Mouse (Mus musculus): Measurements from ENCODE around the gene Gm3415. TPM values are rescaled to one million over a fixed set of nuclear protein-coding genes. Genes with fewer than 3 reads are reported as not detected.

Gene Gm3415
- polyA plus RNA-seq, 1 experiment: not detected

GRCm38 (mm10) chr5:146576668-146577067 lies 20.7 kb downstream of the Gm3415 start:
- H3K27me3 ChIP-seq (ENCODE audit: control insufficient read depth, insufficient read depth, insufficient read length): no peaks in the 10 kb centered on the region
- TF ChIP-seq MAX (IDR thresholded peaks at IDR 0.05) (no peak), MYOD1 (IDR thresholded peaks at IDR 0.05; ENCODE audit: control insufficient read depth, insufficient read length, low read depth) (no peak), FOSL1 (IDR thresholded peaks at IDR 0.05; ENCODE audit: insufficient read depth, low read length, poor library complexity, severe bottlenecking) (no peak), USF1 (IDR thresholded peaks at IDR 0.05; ENCODE audit: low read depth) (no peak), CTCF (IDR thresholded peaks at IDR 0.05; ENCODE audit: control insufficient read depth, insufficient read depth, insufficient read length) (no peak), CEBPB (IDR thresholded peaks at IDR 0.05; ENCODE audit: low read depth) (no peak), MYOG (IDR thresholded peaks at IDR 0.05; ENCODE audit: control insufficient read depth, extremely low read depth, insufficient read length) (no peak)
- H3K79me2 ChIP-seq (ENCODE audit: control insufficient read depth, insufficient read depth): no peaks in the 10 kb centered on the region
- no peaks in the 10 kb centered on the region for H3K79me3 ChIP-seq (ENCODE audit: low read depth)
- no peak overlapping the region for H3ac ChIP-seq (ENCODE audit: control insufficient read depth, insufficient read length, low read depth)
- no peak overlapping the region for H3K4me3 ChIP-seq (ENCODE audit: insufficient read depth, poor library complexity, severe bottlenecking)
- no peaks in the 10 kb centered on the region for H3K36me3 ChIP-seq (ENCODE audit: control insufficient read depth, insufficient read depth)

- TF ChIP-seq USF1 (IDR thresholded peaks at IDR 0.05; ENCODE audit: low read depth): no peak
- TF ChIP-seq CTCF (IDR thresholded peaks at IDR 0.05; ENCODE audit: control insufficient read depth, insufficient read depth, insufficient read length): no peak
- no peak for TF ChIP-seq MYOG (IDR thresholded peaks at IDR 0.05; ENCODE audit: control insufficient read depth, extremely low read depth, insufficient read length)
- TF ChIP-seq CEBPB (IDR thresholded peaks at IDR 0.05; ENCODE audit: low read depth): no peak
- no peak for TF ChIP-seq MAX (IDR thresholded peaks at IDR 0.05)
- no peak for TF ChIP-seq MYOD1 (IDR thresholded peaks at IDR 0.05; ENCODE audit: control insufficient read depth, insufficient read length, low read depth)
- no peak for TF ChIP-seq FOSL1 (IDR thresholded peaks at IDR 0.05; ENCODE audit: insufficient read depth, low read length, poor library complexity, severe bottlenecking)
- Histone ChIP-seq H3K79me2 (ENCODE audit: control insufficient read depth, insufficient read depth) (no peaks in the 10 kb centered on the region), H3ac (ENCODE audit: control insufficient read depth, insufficient read length, low read depth) (no peak overlapping the region), H3K4me3 (ENCODE audit: insufficient read depth, poor library complexity, severe bottlenecking) (no peak overlapping the region), H3K36me3 (ENCODE audit: control insufficient read depth, insufficient read depth) (no peaks in the 10 kb centered on the region), H3K79me3 (ENCODE audit: low read depth) (no peaks in the 10 kb centered on the region), H3K27me3 (ENCODE audit: control insufficient read depth, insufficient read depth, insufficient read length) (peaks cover 33% of the 10 kb centered on the region)
Measured at GRCm38 (mm10) chr5:146584156-146584477, 28.2 kb downstream of the Gm3415 start.

GRCm38 (mm10) chr5:146584478-146585306 lies 28.8 kb downstream of the Gm3415 start, which contains the start of gene Gpr12:
Gene Gpr12 (minus strand): TSS chr5:146585239.
- no peak for TF ChIP-seq CEBPB (IDR thresholded peaks at IDR 0.05; ENCODE audit: low read depth)
- TF ChIP-seq USF1 (IDR thresholded peaks at IDR 0.05; ENCODE audit: low read depth): no peak
- no peak for TF ChIP-seq MAX (IDR thresholded peaks at IDR 0.05)
- no peak for TF ChIP-seq MYOD1 (IDR thresholded peaks at IDR 0.05; ENCODE audit: control insufficient read depth, insufficient read length, low read depth)
- no peak for TF ChIP-seq FOSL1 (IDR thresholded peaks at IDR 0.05; ENCODE audit: insufficient read depth, low read length, poor library complexity, severe bottlenecking)
- no peak for TF ChIP-seq CTCF (IDR thresholded peaks at IDR 0.05; ENCODE audit: control insufficient read depth, insufficient read depth, insufficient read length)
- TF ChIP-seq MYOG (IDR thresholded peaks at IDR 0.05; ENCODE audit: control insufficient read depth, extremely low read depth, insufficient read length): no peak
- Histone ChIP-seq H3K4me3 (ENCODE audit: insufficient read depth, poor library complexity, severe bottlenecking) (no peak within 1 kb of the TSS), H3K79me3 (ENCODE audit: low read depth) (no peaks in the 10 kb centered on the region), H3K36me3 (ENCODE audit: control insufficient read depth, insufficient read depth) (no peaks in the 10 kb centered on the region), H3K27me3 (ENCODE audit: control insufficient read depth, insufficient read depth, insufficient read length) (peaks cover 33% of the 10 kb centered on the region), H3K79me2 (ENCODE audit: control insufficient read depth, insufficient read depth) (no peaks in the 10 kb centered on the region), H3ac (ENCODE audit: control insufficient read depth, insufficient read length, low read depth) (no peak within 1 kb of the TSS)

GRCm38 (mm10) chr5:146585307-146585651 lies 29.3 kb downstream of the Gm3415 start:
- Histone ChIP-seq H3K27me3 (ENCODE audit: control insufficient read depth, insufficient read depth, insufficient read length) (peaks cover 33% of the 10 kb centered on the region), H3K79me3 (ENCODE audit: low read depth) (no peaks in the 10 kb centered on the region), H3K36me3 (ENCODE audit: control insufficient read depth, insufficient read depth) (no peaks in the 10 kb centered on the region), H3K79me2 (ENCODE audit: control insufficient read depth, insufficient read depth) (no peaks in the 10 kb centered on the region), H3ac (ENCODE audit: control insufficient read depth, insufficient read length, low read depth) (no peak overlapping the region), H3K4me3 (ENCODE audit: insufficient read depth, poor library complexity, severe bottlenecking) (no peak overlapping the region)
- no peak for TF ChIP-seq CTCF (IDR thresholded peaks at IDR 0.05; ENCODE audit: control insufficient read depth, insufficient read depth, insufficient read length)
- no peak for TF ChIP-seq MYOD1 (IDR thresholded peaks at IDR 0.05; ENCODE audit: control insufficient read depth, insufficient read length, low read depth)
- TF ChIP-seq FOSL1 (IDR thresholded peaks at IDR 0.05; ENCODE audit: insufficient read depth, low read length, poor library complexity, severe bottlenecking): no peak
- no peak for TF ChIP-seq CEBPB (IDR thresholded peaks at IDR 0.05; ENCODE audit: low read depth)
- TF ChIP-seq USF1 (IDR thresholded peaks at IDR 0.05; ENCODE audit: low read depth): no peak
- TF ChIP-seq MYOG (IDR thresholded peaks at IDR 0.05; ENCODE audit: control insufficient read depth, extremely low read depth, insufficient read length): no peak
- no peak for TF ChIP-seq MAX (IDR thresholded peaks at IDR 0.05)

GRCm38 (mm10) chr5:146586357-146587070 lies 30.6 kb downstream of the Gm3415 start:
- TF ChIP-seq FOSL1 (IDR thresholded peaks at IDR 0.05; ENCODE audit: insufficient read depth, low read length, poor library complexity, severe bottlenecking): no peak
- TF ChIP-seq MYOD1 (IDR thresholded peaks at IDR 0.05; ENCODE audit: control insufficient read depth, insufficient read length, low read depth): no peak
- no peak for TF ChIP-seq CEBPB (IDR thresholded peaks at IDR 0.05; ENCODE audit: low read depth)
- no peak for TF ChIP-seq MYOG (IDR thresholded peaks at IDR 0.05; ENCODE audit: control insufficient read depth, extremely low read depth, insufficient read length)
- TF ChIP-seq CTCF (IDR thresholded peaks at IDR 0.05; ENCODE audit: control insufficient read depth, insufficient read depth, insufficient read length): no peak
- TF ChIP-seq MAX (IDR thresholded peaks at IDR 0.05): no peak
- TF ChIP-seq USF1 (IDR thresholded peaks at IDR 0.05; ENCODE audit: low read depth): no peak
- no peaks in the 10 kb centered on the region for H3K36me3 ChIP-seq (ENCODE audit: control insufficient read depth, insufficient read depth)
- no peak overlapping the region for H3ac ChIP-seq (ENCODE audit: control insufficient read depth, insufficient read length, low read depth)
- peaks cover 33% of the 10 kb centered on the region for H3K27me3 ChIP-seq (ENCODE audit: control insufficient read depth, insufficient read depth, insufficient read length)
- H3K79me3 ChIP-seq (ENCODE audit: low read depth): no peaks in the 10 kb centered on the region
- H3K4me3 ChIP-seq (ENCODE audit: insufficient read depth, poor library complexity, severe bottlenecking): no peak overlapping the region
- no peaks in the 10 kb centered on the region for H3K79me2 ChIP-seq (ENCODE audit: control insufficient read depth, insufficient read depth)
